Mouse (Mus musculus) CH12.LX (cell line): Measurements from ENCODE around the gene Hist1h4n. TPM values are rescaled to one million over a fixed set of nuclear protein-coding genes. Genes with fewer than 3 reads are reported as not detected.
"Not testable (repeated sequence)": the region's sequence is repeated elsewhere in the genome, so short reads cannot be mapped to it uniquely, and the experiment has no call there.

Source experiments
- DNase-seq: peaks from one replicate; pipeline ENCODE4 v3.0.0-alpha.2; 2013; ENCODE audit errors: extremely low read depth
- H3K27ac ChIP-seq: 2 replicates; pipeline ENCODE4 v1.5.1; 2012; ENCODE audit warnings: low read depth, mild to moderate bottlenecking, control low read depth, moderate library complexity; ENCODE audit not compliant: insufficient read depth
- H3K27me3 ChIP-seq: replicated peaks from 2 replicates; pipeline ENCODE3; 2012; ENCODE audit warnings: inconsistent platforms
- H3K36me3 ChIP-seq, 2 experiments: replicated peaks in 1 of 2; 2 replicates each; pipeline versions ENCODE3 to v1.6.1; 2012; ENCODE audit warnings: inconsistent platforms in 1 of 2, low read length in 1 of 2, mild to moderate bottlenecking in 1 of 2, mixed read lengths in 1 of 2, moderate library complexity in 1 of 2; ENCODE audit not compliant: control insufficient read depth in 1 of 2, insufficient read depth in 1 of 2
- H3K4me1 ChIP-seq, 2 experiments: 2 replicates each; pipeline ENCODE4 v1.6.1; 2012; ENCODE audit warnings: inconsistent platforms in 1 of 2, moderate library complexity in 1 of 2; ENCODE audit not compliant: insufficient read depth in 2 of 2, control insufficient read depth in 1 of 2
- H3K4me2 ChIP-seq: 2 replicates; pipeline ENCODE4 v1.6.1; 2012; ENCODE audit warnings: low read depth, mild to moderate bottlenecking, control low read depth; ENCODE audit not compliant: poor library complexity, insufficient read depth, severe bottlenecking
- H3K4me3 ChIP-seq, 3 experiments: fragments of 150-350 bp in 1 of 3; sonication (generic) in 1 of 3; replicated peaks in 1 of 3; 2 replicates each; pipeline versions ENCODE3 to v1.5.1; 2011 to 2012; ENCODE audit warnings: low read depth in 2 of 3, low read length in 2 of 3, mild to moderate bottlenecking in 2 of 3, moderate library complexity in 2 of 3, control low read depth in 1 of 3, improper control_type of control experiment in 1 of 3, inconsistent platforms in 1 of 3, mixed read lengths in 1 of 3; ENCODE audit not compliant: poor library complexity in 1 of 3
- H3K79me2 ChIP-seq: replicated peaks from 2 replicates; pipeline ENCODE4 v1.6.1; 2012; ENCODE audit warnings: mild to moderate bottlenecking, moderate library complexity; ENCODE audit not compliant: control insufficient read depth, poor library complexity, insufficient read depth, severe bottlenecking; ENCODE audit errors: extremely low read depth
- H3K9ac ChIP-seq: 2 replicates; pipeline ENCODE4 v1.6.1; 2012; ENCODE audit warnings: low read depth, mild to moderate bottlenecking, control low read depth, moderate library complexity; ENCODE audit not compliant: insufficient read depth
- H3K9me3 ChIP-seq: replicated peaks from 2 replicates; pipeline ENCODE3; 2012; ENCODE audit warnings: low read length, inconsistent platforms, mixed read lengths
- BHLHE40 ChIP-seq: IDR thresholded peaks from 2 replicates; pipeline ENCODE4 v1.6.1; 2011; ENCODE audit warnings: mild to moderate bottlenecking, low read depth, low read length, improper control_type of control experiment
- CHD1 ChIP-seq: IDR thresholded peaks from 2 replicates; pipeline ENCODE4 v1.6.1; 2012; ENCODE audit warnings: low read depth, low read length, improper control_type of control experiment, inconsistent platforms
- HCFC1 ChIP-seq: IDR thresholded peaks from 2 replicates; pipeline ENCODE4 v1.6.1; 2012; ENCODE audit warnings: low read depth, mild to moderate bottlenecking, inconsistent platforms, low read length, improper control_type of control experiment
- MAFK ChIP-seq: IDR thresholded peaks from 2 replicates; pipeline ENCODE4 v1.6.1; 2011; ENCODE audit warnings: low read length, improper control_type of control experiment; ENCODE audit not compliant: insufficient replicate concordance
- MAZ ChIP-seq: IDR thresholded peaks from 2 replicates; pipeline ENCODE4 v1.6.1; 2012; ENCODE audit warnings: low read depth, mild to moderate bottlenecking, inconsistent platforms, low read length, improper control_type of control experiment, moderate library complexity
- MEF2A ChIP-seq: IDR thresholded peaks from 2 replicates; pipeline ENCODE4 v1.6.1; 2014; ENCODE audit warnings: low read depth, mild to moderate bottlenecking, inconsistent platforms, low read length, improper control_type of control experiment, borderline replicate concordance
- NELFE ChIP-seq: IDR thresholded peaks from 2 replicates; pipeline ENCODE4 v1.6.1; 2011; ENCODE audit warnings: low read depth, low read length, improper control_type of control experiment
- NRF1 ChIP-seq: IDR thresholded peaks from 2 replicates; pipeline ENCODE4 v1.6.1; 2014; ENCODE audit warnings: low read depth, mild to moderate bottlenecking, inconsistent platforms, low read length, improper control_type of control experiment, moderate library complexity
- POLR2A ChIP-seq: IDR thresholded peaks from 2 replicates; pipeline ENCODE4 v1.6.1; 2011; ENCODE audit warnings: low read depth, mild to moderate bottlenecking, improper control_type of control experiment, low read length
- POLR2AphosphoS2 ChIP-seq: IDR thresholded peaks from 2 replicates; pipeline ENCODE4 v1.6.1; 2011; ENCODE audit warnings: low read depth, low read length, improper control_type of control experiment
- RCOR1 ChIP-seq: conservative IDR thresholded peaks from 2 replicates; pipeline ENCODE4 v1.6.1; 2012; ENCODE audit warnings: low read depth, mild to moderate bottlenecking, inconsistent platforms, low read length, improper control_type of control experiment
- SIN3A ChIP-seq: IDR thresholded peaks from 2 replicates; pipeline ENCODE4 v1.6.1; 2012; ENCODE audit warnings: low read length, improper control_type of control experiment, inconsistent platforms
- TBP ChIP-seq: conservative IDR thresholded peaks from 2 replicates; pipeline ENCODE4 v1.6.1; 2011; ENCODE audit warnings: low read depth, low read length, improper control_type of control experiment
- TCF12 ChIP-seq: IDR thresholded peaks from 2 replicates; pipeline ENCODE4 v1.6.1; 2014; ENCODE audit warnings: low read depth, mild to moderate bottlenecking, inconsistent platforms, low read length, improper control_type of control experiment
- UBTF ChIP-seq: IDR thresholded peaks from 2 replicates; pipeline ENCODE4 v1.6.1; 2012; ENCODE audit warnings: low read depth, mild to moderate bottlenecking, inconsistent platforms, low read length, improper control_type of control experiment, moderate library complexity
- ZMIZ1 ChIP-seq: IDR thresholded peaks from 2 replicates; pipeline ENCODE4 v1.6.1; 2012; ENCODE audit warnings: low read depth, mild to moderate bottlenecking, inconsistent platforms, low read length, improper control_type of control experiment
- dilution Hi-C: fragments of 300-500 bp; cut with MboI; formaldehyde crosslinking; loops from 2 replicates; pipeline ENCODE4 v1.14.3; 2020; ENCODE audit warnings: low sequenced_read_pairs; ENCODE audit not compliant: extremely low pct_unique_long_range_greater_than_20kb, extremely low pct_ligation_motif_present
- in situ Hi-C: fragments of 300-500 bp; cut with MboI; formaldehyde crosslinking; loops from 3 replicates; pipeline ENCODE4 v1.14.3; 2019; ENCODE audit warnings: low sequenced_read_pairs, low pct_ligation_motif_present, low pct_unique_long_range_greater_than_20kb, mixed read lengths
- polyA plus RNA-seq: library from polyadenylated mRNA; unstranded; fragments of >175 nt; gene quantifications from 2 replicates; pipeline ENCODE4 v1.2.1, GENCODE M21; 2012; ENCODE audit warnings: low read depth; ENCODE audit not compliant: insufficient read length
- total RNA-seq, 2 experiments: library from RNA; depleted of rRNA; stranded (reverse); fragments of 300-350 nt in 1 of 2; fragments of >200 nt in 1 of 2; gene quantifications; 2 replicates each; pipeline ENCODE4 v1.2.3; 2012 to 2014

The Hist1h4n gene
- total and polyA plus RNA-seq, 3 experiments: 152 to 5,322 TPM; not detected in 1

DNA sequence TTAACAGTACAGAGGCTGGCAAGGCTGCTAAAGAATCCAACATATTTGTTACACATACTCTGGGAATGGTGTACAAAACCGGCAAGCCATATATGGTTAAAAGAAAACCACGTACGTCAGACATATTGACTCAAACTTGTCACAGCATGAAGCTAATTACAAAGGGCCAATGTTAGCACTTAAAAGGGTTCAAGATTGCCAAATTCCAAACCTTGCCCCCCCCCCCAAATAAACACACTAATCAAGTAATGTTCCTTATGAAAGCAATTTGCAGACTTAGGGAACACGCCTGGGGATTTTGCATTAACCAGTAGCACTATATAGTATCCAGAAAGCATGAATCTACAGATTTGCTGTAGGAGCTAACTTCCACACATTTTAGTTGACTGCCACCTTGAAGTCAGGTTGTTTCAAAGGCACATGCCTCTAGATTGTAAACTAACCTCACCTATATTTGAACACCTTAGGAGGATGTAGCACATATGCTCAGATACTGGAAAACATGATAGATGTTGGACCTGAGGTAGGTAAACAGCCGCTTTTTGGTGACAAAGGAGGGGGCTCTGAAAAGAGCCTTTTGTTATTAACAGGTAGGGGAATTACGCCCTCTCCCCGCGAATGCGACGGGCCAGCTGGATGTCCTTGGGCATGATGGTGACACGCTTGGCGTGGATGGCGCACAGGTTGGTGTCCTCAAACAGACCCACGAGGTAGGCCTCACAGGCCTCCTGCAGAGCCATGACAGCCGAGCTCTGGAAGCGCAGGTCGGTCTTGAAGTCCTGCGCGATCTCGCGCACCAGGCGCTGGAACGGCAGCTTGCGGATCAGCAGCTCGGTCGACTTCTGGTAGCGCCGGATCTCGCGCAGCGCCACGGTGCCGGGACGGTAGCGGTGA lies 49.4 kb downstream of the Hist1h4n start:
- dilution Hi-C loops, H3K36me3 ChIP-seq, in situ Hi-C loops, H3K79me2 ChIP-seq, H3K9me3 ChIP-seq, H3K27me3 ChIP-seq: not testable (repeated sequence)
- H3K4me3 ChIP-seq: peak overlapping the region; percentile 2 to 59 (median 43)
- TF ChIP-seq TCF12 (peak; percentile 66; the same call in 1 of the 2 replicates), SIN3A (peak; percentile 77; the same call in 1 of the 2 replicates), MAZ (peak; percentile 38; the same call in 1 of the 2 replicates), TBP (0 out of 2 replicates have a peak, but pooled peaks have one; percentile 19), CHD1 (peak; percentile 41; the same call in 1 of the 2 replicates), MEF2A (0 out of 2 replicates have a peak, but pooled peaks have one; percentile 15), RCOR1 (peak; percentile 56; the same call in 1 of the 2 replicates), POLR2A (peak; percentile 97), POLR2AphosphoS2 (peak; percentile 100), ZMIZ1 (peak; percentile 99), UBTF (peak; percentile 83; the same call in 1 of the 2 replicates), HCFC1 (peak; percentile 56), NELFE (peak; percentile 99; the same call in 1 of the 2 replicates), MAFK (0 out of 2 replicates have a peak, but pooled peaks have one; percentile 34), NRF1 (0 out of 2 replicates have a peak, but pooled peaks have one; percentile 19), BHLHE40 (peak; percentile 55; the same call in 1 of the 2 replicates)
- peak overlapping the region; percentile 94 for H3K27ac ChIP-seq
- DNase-seq: peak; percentile 76
- peak overlapping the region; percentile 83 for H3K9ac ChIP-seq
- H3K4me1 ChIP-seq: peaks cover 0 to 30% of the 10 kb centered on the region in 2 experiments; a peak in 3 of 4 replicates
- peak overlapping the region; percentile 71 for H3K4me2 ChIP-seq

Other genes starting within 250 kb of the Hist1h4n start
Only the 20 nearest of the 30 such genes appear.
- gene Olfr1359, start 134.1 kb downstream of the Hist1h4n start, total RNA-seq (2012; rRNA removed): not detected in 2 replicates
- gene Olfr1359, start 134.1 kb downstream of the Hist1h4n start, total RNA-seq (2014; rRNA removed): not detected in 2 replicates
- gene Olfr1359, start 134.1 kb downstream of the Hist1h4n start, polyA plus RNA-seq: not detected in 2 replicates
- gene Hist1h2bl, start 116.1 kb downstream of the Hist1h4n start, total RNA-seq (2012; rRNA removed): 897 and 953 TPM in 2 replicates
- gene Hist1h2bl, start 116.1 kb downstream of the Hist1h4n start, total RNA-seq (2014; rRNA removed): 16.0 and 18.1 TPM in 2 replicates
- 1.7 and 3.8 TPM in 2 replicates for gene Hist1h2bl, start 116.1 kb downstream of the Hist1h4n start, polyA plus RNA-seq
- 839 and 880 TPM in 2 replicates for gene Hist1h2ai, start 115.8 kb downstream of the Hist1h4n start, total RNA-seq (2012; rRNA removed)
- 3.9 and 6.3 TPM in 2 replicates for gene Hist1h2ai, start 115.8 kb downstream of the Hist1h4n start, total RNA-seq (2014; rRNA removed)
- gene Hist1h2ai, start 115.8 kb downstream of the Hist1h4n start, polyA plus RNA-seq: not detected in 2 replicates
- 1,605 and 1,657 TPM in 2 replicates for gene Hist1h3h, start 114.5 kb downstream of the Hist1h4n start, total RNA-seq (2012; rRNA removed)
- 18.2 and 21.7 TPM in 2 replicates for gene Hist1h3h, start 114.5 kb downstream of the Hist1h4n start, total RNA-seq (2014; rRNA removed)
- gene Hist1h3h, start 114.5 kb downstream of the Hist1h4n start, polyA plus RNA-seq: 9.5 and 18.6 TPM in 2 replicates
- gene Hist1h2bm, start 110.2 kb downstream of the Hist1h4n start, total RNA-seq (2012; rRNA removed): 1,752 and 1,804 TPM in 2 replicates
- gene Hist1h2bm, start 110.2 kb downstream of the Hist1h4n start, total RNA-seq (2014; rRNA removed): 25.7 and 36.0 TPM in 2 replicates
- gene Hist1h2bm, start 110.2 kb downstream of the Hist1h4n start, polyA plus RNA-seq: 0.87 TPM in 1 of 2 replicates, not detected in the other
- gene Hist1h4j, start 97.1 kb downstream of the Hist1h4n start, total RNA-seq (2012; rRNA removed): 936 and 984 TPM in 2 replicates
- gene Hist1h4j, start 97.1 kb downstream of the Hist1h4n start, total RNA-seq (2014; rRNA removed): 18.5 and 27.8 TPM in 2 replicates
- 1.1 and 1.8 TPM in 2 replicates for gene Hist1h4j, start 97.1 kb downstream of the Hist1h4n start, polyA plus RNA-seq
- 3,228 and 4,319 TPM in 2 replicates for gene Hist1h4k, start 81.7 kb downstream of the Hist1h4n start, total RNA-seq (2012; rRNA removed)
- gene Hist1h4k, start 81.7 kb downstream of the Hist1h4n start, total RNA-seq (2014; rRNA removed): 15.2 and 25.4 TPM in 2 replicates
- 5.6 and 13.2 TPM in 2 replicates for gene Hist1h4k, start 81.7 kb downstream of the Hist1h4n start, polyA plus RNA-seq
- 1,024 and 1,125 TPM in 2 replicates for gene Hist1h2ak, start 78.4 kb downstream of the Hist1h4n start, total RNA-seq (2012; rRNA removed)
- gene Hist1h2ak, start 78.4 kb downstream of the Hist1h4n start, total RNA-seq (2014; rRNA removed): 7.3 and 16.6 TPM in 2 replicates
- 1.8 and 6.2 TPM in 2 replicates for gene Hist1h2ak, start 78.4 kb downstream of the Hist1h4n start, polyA plus RNA-seq
- 1,563 and 1,639 TPM in 2 replicates for gene Hist1h2bn, start 78.1 kb downstream of the Hist1h4n start, total RNA-seq (2012; rRNA removed)
- 16.5 and 24.0 TPM in 2 replicates for gene Hist1h2bn, start 78.1 kb downstream of the Hist1h4n start, total RNA-seq (2014; rRNA removed)
- 2.6 and 3.1 TPM in 2 replicates for gene Hist1h2bn, start 78.1 kb downstream of the Hist1h4n start, polyA plus RNA-seq
- 1,032 and 1,397 TPM in 2 replicates for gene Hist1h1b, start 51.6 kb downstream of the Hist1h4n start, total RNA-seq (2012; rRNA removed)
- gene Hist1h1b, start 51.6 kb downstream of the Hist1h4n start, total RNA-seq (2014; rRNA removed): 12.2 and 16.6 TPM in 2 replicates
- 0.71 and 1.9 TPM in 2 replicates for gene Hist1h1b, start 51.6 kb downstream of the Hist1h4n start, polyA plus RNA-seq
- gene Hist1h3i, start 48.8 kb downstream of the Hist1h4n start, total RNA-seq (2012; rRNA removed): 797 and 828 TPM in 2 replicates
- gene Hist1h3i, start 48.8 kb downstream of the Hist1h4n start, total RNA-seq (2014; rRNA removed): 7.7 and 21.2 TPM in 2 replicates
- 2.0 and 14.3 TPM in 2 replicates for gene Hist1h3i, start 48.8 kb downstream of the Hist1h4n start, polyA plus RNA-seq
- gene Hist1h2an, start 45.0 kb downstream of the Hist1h4n start, total RNA-seq (2012; rRNA removed): 792 and 1,025 TPM in 2 replicates
- gene Hist1h2an, start 45.0 kb downstream of the Hist1h4n start, total RNA-seq (2014; rRNA removed): 3.0 and 4.7 TPM in 2 replicates
- gene Hist1h2an, start 45.0 kb downstream of the Hist1h4n start, polyA plus RNA-seq: 7.1 TPM in 1 of 2 replicates, not detected in the other
- gene Hist1h2bp, start 44.7 kb downstream of the Hist1h4n start, total RNA-seq (2012; rRNA removed): 476 and 510 TPM in 2 replicates
- gene Hist1h2bp, start 44.7 kb downstream of the Hist1h4n start, total RNA-seq (2014; rRNA removed): 2.7 and 3.6 TPM in 2 replicates
- 0.60 and 1.3 TPM in 2 replicates for gene Hist1h2bp, start 44.7 kb downstream of the Hist1h4n start, polyA plus RNA-seq
- 1,881 and 2,257 TPM in 2 replicates for gene Hist1h2bq, start 22.0 kb downstream of the Hist1h4n start, total RNA-seq (2012; rRNA removed)
- gene Hist1h2bq, start 22.0 kb downstream of the Hist1h4n start, total RNA-seq (2014; rRNA removed): 17.1 and 32.4 TPM in 2 replicates
- 4.1 and 4.3 TPM in 2 replicates for gene Hist1h2bq, start 22.0 kb downstream of the Hist1h4n start, polyA plus RNA-seq
- not detected in 2 replicates for gene Hist1h2ao, start 21.7 kb downstream of the Hist1h4n start, total RNA-seq (2012; rRNA removed)
- not detected in 2 replicates for gene Hist1h2ao, start 21.7 kb downstream of the Hist1h4n start, total RNA-seq (2014; rRNA removed)
- 354 and 693 TPM in 2 replicates for gene Hist1h2ao, start 21.7 kb downstream of the Hist1h4n start, polyA plus RNA-seq
- 18.2 and 20.8 TPM in 2 replicates for gene Hist1h4m, start 20.4 kb downstream of the Hist1h4n start, total RNA-seq (2012; rRNA removed)
- gene Hist1h4m, start 20.4 kb downstream of the Hist1h4n start, total RNA-seq (2014; rRNA removed): 1.6 TPM in 1 of 2 replicates, not detected in the other
- gene Hist1h4m, start 20.4 kb downstream of the Hist1h4n start, polyA plus RNA-seq: 0.70 and 12.8 TPM in 2 replicates
- 2,938 and 2,951 TPM in 2 replicates for gene Hist1h2ap, start 1.3 kb upstream of the Hist1h4n start, total RNA-seq (2012; rRNA removed)
- gene Hist1h2ap, start 1.3 kb upstream of the Hist1h4n start, total RNA-seq (2014; rRNA removed): 50.8 and 66.8 TPM in 2 replicates
- 383 and 447 TPM in 2 replicates for gene Hist1h2ap, start 1.3 kb upstream of the Hist1h4n start, polyA plus RNA-seq
- 1,633 and 2,083 TPM in 2 replicates for gene Hist1h2br, start 1.5 kb upstream of the Hist1h4n start, total RNA-seq (2012; rRNA removed)
- gene Hist1h2br, start 1.5 kb upstream of the Hist1h4n start, total RNA-seq (2014; rRNA removed): 9.4 and 19.7 TPM in 2 replicates
- 4.1 and 4.2 TPM in 2 replicates for gene Hist1h2br, start 1.5 kb upstream of the Hist1h4n start, polyA plus RNA-seq
- gene Zfp184, start 112.9 kb upstream of the Hist1h4n start, total RNA-seq (2012; rRNA removed): 2.3 and 3.1 TPM in 2 replicates
- gene Zfp184, start 112.9 kb upstream of the Hist1h4n start, total RNA-seq (2014; rRNA removed): 2.0 and 3.3 TPM in 2 replicates
- 0.79 and 0.80 TPM in 2 replicates for gene Zfp184, start 112.9 kb upstream of the Hist1h4n start, polyA plus RNA-seq
- not detected in 2 replicates for gene Pom121l2, start 149.0 kb upstream of the Hist1h4n start, total RNA-seq (2012; rRNA removed)
- not detected in 2 replicates for gene Pom121l2, start 149.0 kb upstream of the Hist1h4n start, total RNA-seq (2014; rRNA removed)
- gene Pom121l2, start 149.0 kb upstream of the Hist1h4n start, polyA plus RNA-seq: not detected in 2 replicates